Mouse (Mus musculus) ES-E14 (cell line): Measurements from ENCODE around the gene Aldh9a1.

Source experiments
- CHD2 ChIP-seq: IDR thresholded peaks from 2 replicates; pipeline ENCODE4 v1.6.1; 2014; ENCODE audit warnings: mild to moderate bottlenecking, low read depth, low read length, inconsistent platforms
- HCFC1 ChIP-seq: IDR thresholded peaks from 2 replicates; pipeline ENCODE4 v1.6.1; 2012; ENCODE audit warnings: low read length, inconsistent platforms, borderline replicate concordance; ENCODE audit not compliant: insufficient read depth
- MAFK ChIP-seq: IDR thresholded peaks from 2 replicates; pipeline ENCODE4 v1.6.1; 2014; ENCODE audit warnings: mild to moderate bottlenecking, low read depth, low read length, inconsistent platforms; ENCODE audit not compliant: insufficient read depth
- ZC3H11A ChIP-seq: IDR thresholded peaks from 2 replicates; pipeline ENCODE4 v1.6.1; 2012; ENCODE audit warnings: low read depth, mild to moderate bottlenecking, inconsistent platforms, low read length, borderline replicate concordance
- ZNF384 ChIP-seq: IDR thresholded peaks from 2 replicates; pipeline ENCODE4 v1.6.1; 2012; ENCODE audit warnings: low read depth, low read length, inconsistent platforms

GRCm38 (mm10) chr1:167368018-167368417, 18.2 kb downstream of the Aldh9a1 start:
- TF ChIP-seq CHD2: no peak
- no peak for TF ChIP-seq ZNF384
- TF ChIP-seq ZC3H11A: no peak
- TF ChIP-seq HCFC1: no peak
- no peak for TF ChIP-seq MAFK
